Mouse (Mus musculus): ENCODE results near the gene Rgs9.

Rgs9 gene

DNA sequence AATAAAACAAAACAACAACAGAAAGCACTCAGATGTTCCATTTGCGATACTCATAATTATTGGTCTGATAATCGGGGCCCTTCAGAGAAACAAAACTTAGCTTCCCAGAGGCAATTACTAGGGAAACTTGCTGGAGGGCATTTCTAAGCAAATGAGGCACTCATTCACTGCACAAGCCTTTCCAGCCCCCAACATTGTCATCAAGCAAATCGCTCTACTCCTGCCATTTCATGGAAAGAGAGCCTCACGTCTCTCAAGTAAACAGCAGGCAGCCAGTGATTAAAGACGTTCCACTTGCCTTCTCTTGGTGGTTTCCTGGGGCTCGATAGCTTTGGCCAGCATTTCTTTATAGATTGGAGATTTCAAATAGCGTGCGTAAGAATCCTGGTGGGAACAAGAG is 60.1 kb downstream of the Rgs9 start:
- DNase-seq, result no peak

DNA sequence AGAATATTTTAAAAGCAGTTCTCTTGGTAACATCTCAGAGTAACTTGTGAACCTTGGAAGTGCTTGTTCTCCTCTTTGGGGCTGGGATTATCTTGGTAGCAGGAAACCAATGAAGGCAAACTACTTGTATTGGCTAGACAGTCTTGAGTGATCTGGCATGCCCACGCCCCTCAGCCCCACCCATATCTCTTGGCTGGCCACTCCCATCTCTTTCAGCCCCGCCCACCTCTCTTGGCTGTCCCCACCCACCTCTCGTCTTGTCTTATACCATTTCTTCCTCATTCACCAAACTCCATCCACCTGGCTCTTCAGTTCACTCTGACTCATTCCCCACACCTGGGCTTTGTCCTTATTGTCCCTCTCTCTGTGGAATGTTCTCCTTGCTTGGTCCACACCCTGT is 64.3 kb downstream of the Rgs9 start:
- no peak for DNase-seq

DNA sequence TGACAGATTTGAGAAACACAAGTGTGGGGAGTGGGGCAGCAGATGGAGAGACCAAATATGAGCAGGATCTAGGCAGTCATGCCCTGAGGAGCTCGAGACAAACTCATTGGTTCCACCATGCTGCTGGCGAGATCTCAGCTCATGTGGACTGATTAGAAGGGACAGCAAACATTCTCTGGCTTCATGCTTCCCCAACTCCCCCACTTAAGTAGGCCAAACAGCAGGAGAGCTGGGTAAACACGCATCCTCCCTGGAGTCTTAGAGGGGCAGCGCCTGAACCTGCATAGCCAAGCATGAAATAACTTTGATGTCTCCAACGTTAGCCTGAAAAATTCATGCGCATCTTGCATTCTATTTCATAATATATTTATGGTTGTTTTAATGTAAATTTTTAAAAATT is 65.1 kb downstream of the Rgs9 start:
- peak; percentile 16 to 28 for DNase-seq

DNA sequence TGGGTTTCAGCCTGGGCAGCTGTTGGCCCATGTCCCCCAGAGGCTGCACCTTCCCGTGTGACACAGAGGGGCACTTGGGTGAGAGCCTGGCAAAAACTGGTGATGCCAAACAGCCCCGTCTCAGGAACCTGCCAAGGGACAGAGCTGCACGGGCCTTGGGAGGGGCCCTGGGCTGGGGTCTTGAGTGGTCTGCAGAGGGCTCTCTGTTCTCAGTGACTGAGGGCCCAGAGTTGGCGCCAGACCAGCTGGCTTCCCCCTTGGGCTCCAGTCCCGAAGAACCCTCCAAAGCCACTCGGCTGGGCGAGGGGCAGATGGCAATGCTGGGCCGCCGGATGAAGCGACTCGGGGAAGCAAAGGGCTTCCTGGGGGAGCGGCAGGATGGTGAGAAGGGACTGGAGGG is 70.8 kb downstream of the Rgs9 start:
- peak; percentile 77 to 83 for DNase-seq

DNA sequence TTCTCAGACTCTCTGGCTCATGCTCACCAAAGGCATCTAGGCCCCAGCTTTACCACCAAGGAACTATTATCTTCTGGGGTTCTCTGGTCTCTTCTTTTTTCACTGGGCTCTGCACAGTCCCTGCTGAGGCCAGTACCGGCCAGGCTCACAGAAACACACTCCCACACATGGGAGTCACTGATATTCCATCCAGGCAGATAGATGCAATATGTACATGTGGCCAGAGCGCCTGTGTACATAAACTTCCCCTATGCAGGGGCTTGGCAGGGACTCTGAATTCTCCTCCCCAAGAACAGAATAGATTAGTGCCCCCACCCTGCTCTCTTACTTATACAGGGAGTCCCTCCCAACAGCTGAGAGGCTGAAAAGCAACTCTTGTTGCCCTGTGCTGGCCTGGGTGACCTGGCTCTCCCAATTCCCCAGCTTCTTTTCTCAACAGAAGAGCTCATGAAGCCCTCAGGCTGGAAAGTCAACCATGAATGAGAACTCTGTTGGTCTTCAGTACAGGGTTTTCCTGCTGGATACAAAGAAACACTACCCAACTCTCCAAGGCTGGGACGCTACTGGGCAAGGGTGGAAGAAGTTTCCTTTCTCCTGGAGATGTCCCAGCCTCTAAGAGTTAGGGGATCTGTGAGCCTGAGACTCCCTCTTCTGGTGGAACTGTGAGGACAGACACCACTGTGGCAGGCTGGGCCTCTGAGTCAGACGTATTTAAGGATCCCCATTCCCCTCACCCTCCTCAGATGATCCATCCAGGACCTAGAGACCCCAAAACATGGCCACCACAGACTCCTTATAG is 76.5 kb downstream of the Rgs9 start:
- peak; percentile 31 to 44 for DNase-seq

DNA sequence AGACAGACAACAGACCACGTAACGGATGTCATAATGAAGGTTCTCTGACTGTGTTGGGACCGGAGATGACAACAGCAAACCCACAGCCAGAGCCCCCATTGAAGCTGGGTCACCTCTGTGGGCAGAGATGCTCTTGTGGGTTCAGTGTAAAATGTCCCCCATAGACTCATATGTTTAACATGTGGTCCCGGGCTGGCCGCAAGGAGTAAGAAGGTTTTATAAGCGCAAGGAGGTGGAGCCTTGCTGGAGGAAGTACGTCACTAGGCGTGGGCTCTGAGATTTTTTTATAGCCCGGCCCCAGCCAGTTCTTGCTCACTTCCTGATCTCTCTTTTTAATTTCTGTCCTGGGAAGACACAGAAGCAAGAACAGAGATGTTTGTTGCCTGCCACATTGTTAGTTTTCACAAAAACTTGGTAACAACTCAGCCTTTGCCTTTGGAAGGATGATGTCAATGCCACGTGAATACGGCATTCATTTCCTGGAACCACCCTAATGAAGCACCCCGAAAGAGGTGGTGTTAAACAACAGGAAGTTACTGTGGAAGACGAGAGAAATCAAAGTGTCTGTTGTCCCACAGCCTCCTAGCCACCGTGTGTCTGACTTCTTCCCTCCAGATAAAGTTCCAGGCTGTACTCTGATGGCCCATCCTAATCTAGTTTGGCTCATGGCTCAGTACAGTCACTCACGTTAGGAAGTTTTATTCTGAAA is 79.1 kb downstream of the Rgs9 start:
- DNase-seq, result no peak

DNA sequence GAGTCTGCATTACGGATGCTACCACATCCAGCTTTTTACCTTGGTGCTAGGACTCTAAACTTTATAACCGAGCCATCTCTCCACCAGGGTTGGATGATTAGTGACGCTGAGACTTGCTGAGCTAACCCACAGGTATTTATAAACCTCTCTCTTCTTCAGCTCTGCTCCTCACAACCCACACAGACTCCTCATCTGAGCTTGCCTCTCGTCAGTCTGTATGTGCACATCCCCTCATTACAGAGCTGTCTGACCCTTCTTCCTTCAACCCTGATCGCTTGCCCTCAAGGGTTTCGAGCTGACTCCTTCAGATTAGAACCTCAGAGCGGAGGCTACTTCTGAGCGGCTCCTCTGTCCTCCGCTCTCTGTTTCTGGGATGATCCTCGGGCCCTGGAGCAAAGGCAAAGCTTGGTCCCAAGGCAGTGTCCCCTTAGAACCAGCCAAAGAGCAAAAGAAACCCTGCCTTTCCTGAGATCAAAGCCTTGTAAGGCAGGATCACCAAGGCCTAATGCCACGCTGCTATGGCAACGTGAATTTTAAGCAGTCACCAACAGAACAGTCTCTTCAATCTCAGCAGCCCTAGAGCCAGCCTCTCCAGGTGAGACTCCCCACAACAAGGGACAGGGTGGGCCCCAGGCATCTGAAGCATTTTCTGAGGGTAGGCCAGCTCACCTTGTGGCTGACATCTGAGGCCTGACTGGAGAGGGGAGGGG is 79.9 kb downstream of the Rgs9 start:
- no peak for DNase-seq

DNA sequence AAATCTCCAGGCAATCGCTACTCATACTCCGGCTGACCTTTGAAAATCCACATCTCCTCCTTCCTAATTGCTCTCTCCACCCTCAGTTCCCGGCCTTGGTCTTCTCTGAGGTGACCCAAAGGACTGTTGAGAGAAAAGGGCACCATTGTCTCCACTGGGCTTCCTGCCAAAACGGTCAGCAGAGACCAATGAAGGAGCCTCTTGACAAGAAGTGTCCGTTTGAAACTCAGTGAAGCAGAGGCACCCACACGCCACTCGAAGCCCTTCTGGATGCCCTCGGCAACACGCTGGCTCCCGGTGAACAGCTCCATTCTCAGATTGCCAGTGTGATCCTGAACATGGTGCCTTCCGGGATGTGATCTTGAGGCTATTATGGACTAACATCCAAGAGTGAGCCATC is 87.2 kb downstream of the Rgs9 start:
- peak; percentile 37 to 47 for DNase-seq

DNA sequence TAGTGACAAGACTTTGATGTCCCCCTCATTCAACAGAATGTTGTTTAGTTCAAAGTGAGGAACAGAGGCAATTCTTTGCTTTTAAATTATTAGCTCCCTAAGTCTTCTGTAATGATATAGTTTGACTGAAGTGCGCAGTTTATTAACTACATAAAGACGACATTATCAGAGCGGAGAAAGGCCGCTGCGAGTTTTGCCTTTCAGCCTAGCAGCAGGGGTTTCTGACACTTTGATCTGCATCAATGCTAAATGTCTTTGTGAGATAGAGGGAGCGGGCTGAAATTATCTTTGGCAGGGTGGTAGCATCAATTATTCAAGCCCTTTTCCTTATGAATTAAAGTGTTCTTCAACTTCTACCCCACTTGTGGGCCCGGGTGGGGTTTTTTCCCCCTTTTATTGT is 87.6 kb downstream of the Rgs9 start:
- no peak for DNase-seq

DNA sequence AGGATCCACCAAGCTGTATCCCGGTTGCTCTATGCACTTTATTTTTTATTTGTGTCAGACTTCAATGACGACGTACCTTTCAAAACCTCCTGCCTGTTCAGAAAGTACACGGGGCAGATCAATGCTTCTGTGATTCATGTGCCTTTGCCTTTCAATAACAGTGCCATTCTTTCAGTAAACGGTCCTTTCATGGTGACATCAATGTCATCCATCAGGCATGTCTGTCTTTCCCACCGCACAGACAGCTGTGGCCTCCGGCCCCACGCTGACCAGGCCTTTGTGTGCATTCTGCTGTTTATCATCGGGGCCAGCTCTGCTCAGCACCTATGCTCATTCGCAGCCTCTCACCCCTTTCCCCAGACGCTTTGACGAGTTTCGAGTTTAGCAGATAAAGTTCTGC is 91.2 kb downstream of the Rgs9 start:
- DNase-seq, result no peak

DNA sequence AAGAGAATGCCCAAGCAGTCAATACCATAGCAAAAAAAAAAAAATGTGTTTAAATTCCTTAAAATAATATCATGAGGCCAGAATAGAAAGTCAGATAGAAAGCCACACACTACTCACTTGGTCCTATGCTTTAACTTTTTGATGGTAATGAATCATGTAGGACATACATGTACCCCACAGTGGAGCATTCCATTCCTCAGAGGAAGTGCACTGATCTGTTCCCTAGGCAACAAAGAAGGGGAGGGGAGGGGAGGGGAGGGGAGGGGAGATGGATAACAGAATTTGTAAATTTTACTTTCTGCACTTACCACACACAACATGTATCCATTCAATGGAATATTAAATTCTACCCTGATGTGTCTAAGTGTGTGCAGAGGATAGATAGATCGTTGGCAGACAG is 91.9 kb downstream of the Rgs9 start:
- no peak for DNase-seq

DNA sequence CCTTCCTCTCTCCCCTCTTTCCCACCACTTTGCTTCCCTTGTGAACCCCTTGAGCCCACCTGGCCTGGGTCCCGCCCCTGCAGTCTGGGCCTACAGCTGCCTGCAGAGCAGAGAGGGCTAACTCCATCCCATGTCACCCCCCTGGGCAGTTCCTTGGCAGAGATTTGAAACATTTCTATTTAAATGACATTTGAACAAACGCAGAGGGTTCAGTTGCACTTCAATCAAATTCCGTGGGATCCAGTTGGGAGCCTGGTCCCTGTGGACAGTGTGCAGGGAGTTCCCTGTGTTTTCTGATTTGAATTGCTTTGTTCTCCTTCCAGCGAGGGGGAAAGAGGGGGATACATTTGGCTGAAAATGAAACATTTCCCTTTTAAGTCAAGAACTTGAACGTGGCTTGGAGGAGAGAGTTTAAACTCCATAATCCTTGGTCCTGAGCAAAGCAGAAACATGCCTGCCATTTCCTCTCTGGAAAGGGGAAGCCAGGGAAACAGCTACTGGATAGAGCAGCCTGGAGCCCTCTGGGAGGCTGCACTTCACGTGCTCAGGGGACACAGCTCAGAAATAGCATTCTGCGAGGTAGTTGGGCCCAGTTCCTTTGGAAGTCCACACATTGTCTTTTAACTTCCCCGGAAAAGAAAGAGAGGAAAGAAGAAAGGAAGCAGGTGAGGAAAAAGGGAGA is 98.2 kb downstream of the Rgs9 start:
- DNase-seq, result peak in 1 of 2 experiments; percentile 36

DNA sequence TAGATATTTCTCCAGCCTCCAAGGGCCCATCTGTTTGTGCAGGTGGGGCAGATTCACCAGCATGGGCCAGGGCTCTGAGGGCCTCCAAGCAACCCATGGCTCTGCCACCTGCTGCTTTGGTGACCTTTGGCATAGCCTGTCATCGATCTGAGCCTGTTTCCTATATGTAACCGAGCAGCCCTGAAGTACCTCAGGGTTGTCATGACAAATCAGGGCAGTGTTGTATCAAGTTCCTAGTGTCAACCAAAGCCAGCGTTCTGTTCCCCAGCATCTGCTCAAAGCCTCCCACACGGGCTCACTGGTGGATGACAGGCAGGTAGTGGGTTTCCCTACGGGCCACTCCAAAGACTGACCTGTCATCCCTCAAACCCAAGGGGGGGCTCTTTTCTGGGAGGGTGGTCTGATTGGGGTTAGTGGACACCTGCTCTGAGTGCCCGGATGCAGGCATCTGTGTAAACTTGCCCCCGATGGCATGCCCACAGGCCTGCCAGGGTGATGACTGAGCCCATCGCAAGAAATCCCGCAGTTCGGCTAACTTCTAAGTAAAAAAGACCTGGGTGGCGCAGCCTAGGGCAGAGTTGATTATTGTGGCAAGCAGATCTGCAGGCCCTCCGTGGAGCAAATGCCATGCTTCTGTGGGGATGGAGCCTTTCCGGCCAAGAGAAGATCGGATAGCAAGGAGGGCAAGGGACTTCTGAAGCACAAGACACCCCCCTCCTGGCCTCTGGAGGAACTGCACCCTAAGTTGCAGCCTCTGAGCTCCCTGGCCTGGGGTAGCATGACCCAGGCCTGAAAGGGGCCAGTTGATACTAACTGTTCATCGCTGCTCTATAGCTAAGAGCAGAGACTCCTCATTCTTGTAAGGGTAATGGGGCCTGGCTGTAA is 105.0 kb downstream of the Rgs9 start:
- DNase-seq, result peak; percentile 93 to 94

DNA sequence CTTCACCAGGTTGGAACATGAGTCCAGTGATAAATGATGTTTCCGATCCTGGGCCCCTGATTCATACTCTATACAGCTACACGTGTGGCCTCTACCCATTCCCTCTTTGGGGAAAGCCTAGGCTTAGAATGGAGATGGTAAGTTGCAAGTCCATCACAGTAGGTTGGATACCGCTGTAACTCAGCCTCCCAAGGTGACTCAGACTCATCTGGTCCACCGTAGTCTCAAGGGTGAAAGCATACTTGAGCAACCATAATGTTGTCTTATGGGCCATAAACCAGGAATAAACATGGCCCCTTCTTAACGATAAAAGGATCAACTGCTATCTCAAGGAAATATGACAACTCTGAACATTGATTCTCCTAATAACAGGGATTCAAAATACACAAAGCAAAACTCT is 109.7 kb downstream of the Rgs9 start:
- no peak for DNase-seq

DNA sequence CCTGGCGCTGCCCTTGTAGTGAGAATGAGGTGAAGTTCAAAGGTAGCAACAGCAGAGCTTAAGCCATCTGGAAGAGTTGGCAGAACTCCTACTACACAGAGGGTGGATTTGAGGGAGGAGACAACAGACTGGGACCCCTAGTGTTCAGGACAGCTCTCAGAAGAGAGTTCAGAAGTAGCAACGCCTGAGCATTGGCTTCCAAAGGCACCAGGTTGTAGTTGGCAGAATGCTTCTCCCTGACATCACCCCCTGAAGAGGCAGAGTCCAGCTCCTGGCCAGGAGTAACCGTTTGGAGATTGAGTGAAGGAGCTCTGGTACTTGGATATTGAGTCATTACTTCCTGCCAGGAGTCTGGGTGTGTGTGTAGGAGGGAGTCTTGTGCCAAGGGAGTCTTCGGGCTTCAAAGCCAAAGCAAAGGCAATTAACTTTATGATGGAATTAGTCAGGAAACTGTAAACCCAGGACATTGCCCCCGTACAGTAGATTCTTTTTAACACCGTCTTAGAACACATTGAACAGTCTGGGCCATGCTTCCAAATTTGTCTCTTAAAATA is 110.2 kb downstream of the Rgs9 start:
- DNase-seq, result peak; percentile 53 to 60

DNA sequence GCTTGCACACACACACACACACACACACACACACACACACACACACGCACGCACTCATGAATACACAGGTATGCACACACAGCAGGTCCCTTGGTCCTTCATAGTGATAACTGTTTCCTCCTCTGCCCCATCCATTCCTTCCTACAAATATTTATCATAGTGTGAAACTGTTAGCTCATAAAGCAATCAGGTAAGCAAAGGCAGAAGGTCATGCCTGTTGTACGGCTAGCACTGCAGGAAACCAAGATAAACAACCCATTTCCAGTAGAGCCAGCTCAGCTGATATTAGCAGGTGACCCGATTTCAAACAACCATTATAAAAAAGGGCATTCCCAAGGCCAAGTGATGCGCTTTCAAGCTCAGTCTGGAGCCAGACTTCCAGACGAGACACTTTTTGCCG is 116.8 kb downstream of the Rgs9 start:
- DNase-seq, result no peak

DNA sequence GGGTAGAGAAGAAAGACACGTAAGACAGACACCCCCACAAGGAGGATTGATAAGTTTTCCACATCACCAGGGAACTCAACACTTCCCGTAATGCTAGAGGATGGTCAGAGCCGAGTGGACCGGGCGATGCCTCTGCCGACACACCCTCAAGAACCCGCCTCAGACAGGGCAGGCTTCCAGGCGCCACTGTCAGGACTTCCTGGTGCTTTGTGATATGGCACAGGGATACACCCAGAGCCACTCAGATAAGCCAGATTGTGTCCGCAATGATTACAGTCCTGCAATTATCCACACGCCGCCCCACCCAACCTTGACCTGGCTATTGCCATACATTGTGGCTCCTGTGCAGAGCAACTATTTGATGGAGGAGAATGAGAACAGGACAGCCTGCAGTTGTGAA is 117.6 kb downstream of the Rgs9 start:
- no peak for DNase-seq

DNA sequence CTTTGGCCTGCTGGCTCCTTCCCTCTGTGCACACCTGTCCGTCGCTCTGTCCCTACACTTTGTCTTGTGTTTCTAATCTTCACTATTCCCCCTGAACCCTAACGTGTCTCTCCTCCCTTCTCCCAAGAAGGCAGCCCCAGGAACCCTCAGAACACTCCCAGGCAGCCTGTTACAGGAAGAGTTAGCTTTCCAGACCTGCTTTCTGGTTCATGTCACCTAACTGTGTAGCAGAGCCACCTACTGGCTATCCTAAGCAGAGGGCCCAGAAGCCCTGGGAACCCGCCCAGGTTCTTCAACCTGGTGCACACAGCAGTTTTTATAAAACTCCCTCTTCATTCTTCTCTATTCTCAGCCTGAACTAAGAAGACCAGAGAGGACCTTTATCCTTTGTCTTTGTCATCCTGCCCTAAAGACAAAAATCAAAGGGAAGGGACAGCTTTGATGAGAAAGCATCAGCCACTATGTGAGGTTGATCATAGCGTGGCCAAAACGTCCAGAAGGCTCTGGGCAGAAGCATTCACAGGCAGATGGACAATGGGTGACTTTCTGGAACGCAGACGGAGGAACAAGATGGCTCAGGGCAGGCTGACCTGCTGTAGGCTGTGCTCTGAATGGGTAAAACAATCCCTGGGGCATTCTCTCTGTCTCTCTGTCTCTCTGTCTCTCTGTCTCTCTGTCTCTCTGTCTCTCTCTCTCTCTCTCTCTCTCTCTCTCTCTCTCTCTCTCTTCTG is 119.0 kb downstream of the Rgs9 start:
- peak; percentile 83 to 85 for DNase-seq

DNA sequence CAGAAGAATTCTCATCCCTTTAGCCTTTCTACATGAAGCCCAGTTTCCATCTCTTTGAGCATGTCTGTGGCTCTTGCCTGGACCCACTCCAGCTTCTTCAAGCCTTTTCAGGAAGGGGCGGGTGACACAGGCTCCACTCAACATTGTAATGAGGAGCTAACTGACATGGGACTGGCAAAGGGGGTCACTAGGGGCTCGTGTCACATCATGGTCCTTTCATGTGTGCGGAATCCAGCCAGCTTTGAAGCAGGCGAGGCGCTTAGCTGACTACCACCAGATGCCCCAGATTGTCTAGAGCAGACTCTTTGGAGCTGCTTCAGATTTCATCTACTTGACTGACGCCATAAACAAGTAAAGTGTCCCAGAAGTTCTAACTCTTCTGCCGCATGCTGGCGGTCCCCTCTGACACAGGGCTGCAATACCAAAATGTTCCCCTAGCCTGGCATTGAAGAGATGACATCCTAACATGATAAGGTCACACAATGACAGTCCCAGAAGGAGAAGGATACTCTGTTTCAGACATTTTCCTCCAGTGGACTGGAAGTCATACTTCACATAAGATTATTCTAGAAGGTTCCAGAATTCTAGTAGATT is 122.5 kb downstream of the Rgs9 start:
- peak in 1 of 2 experiments; percentile 20 for DNase-seq
